Mouse (Mus musculus): Measurements from ENCODE around the gene Fshb.

Fshb gene

DNA sequence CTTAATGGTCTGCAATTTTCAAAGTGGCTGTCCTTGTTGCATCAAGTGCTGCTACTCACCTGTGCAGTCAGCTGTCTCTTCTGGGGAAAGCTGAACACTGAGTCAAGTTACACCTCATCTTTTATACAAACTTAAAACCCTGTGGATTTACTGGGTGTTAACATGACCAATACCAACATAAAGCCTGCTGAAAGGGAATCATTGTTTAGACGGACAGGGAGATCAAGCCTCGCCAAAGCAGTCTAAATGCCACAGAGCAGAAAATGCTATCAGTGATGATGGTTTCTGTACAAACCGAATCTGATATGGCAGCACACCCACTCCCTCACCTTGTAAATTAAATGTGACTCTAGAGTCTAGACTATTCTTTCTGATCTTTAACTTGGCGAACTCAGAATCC lies at the start of gene Fshb:
Gene Fshb (minus strand): TSS at position 101 of the 400 bp plus-strand sequence.
- no peak for DNase-seq

DNA sequence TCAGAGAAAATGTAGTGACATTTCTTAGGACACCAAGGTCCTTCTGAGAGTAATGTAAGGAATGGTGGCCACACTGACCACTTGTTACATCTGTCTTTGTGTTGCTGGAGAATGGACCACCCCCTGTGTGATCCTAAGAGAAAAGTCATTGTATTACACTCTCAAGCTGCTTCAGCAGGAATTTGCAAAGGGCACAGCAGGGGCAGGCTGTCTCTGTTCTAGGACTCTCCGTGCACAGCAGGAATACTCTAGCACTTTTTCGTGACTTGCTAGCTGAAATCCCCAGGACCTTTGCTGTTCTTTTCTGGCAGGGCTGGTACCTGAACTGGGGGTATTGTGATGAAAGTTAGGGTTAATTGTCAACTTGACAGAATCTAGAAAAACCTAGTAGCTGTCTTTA lies 24.8 kb upstream of the Fshb start:
- DNase-seq, result no peak

DNA sequence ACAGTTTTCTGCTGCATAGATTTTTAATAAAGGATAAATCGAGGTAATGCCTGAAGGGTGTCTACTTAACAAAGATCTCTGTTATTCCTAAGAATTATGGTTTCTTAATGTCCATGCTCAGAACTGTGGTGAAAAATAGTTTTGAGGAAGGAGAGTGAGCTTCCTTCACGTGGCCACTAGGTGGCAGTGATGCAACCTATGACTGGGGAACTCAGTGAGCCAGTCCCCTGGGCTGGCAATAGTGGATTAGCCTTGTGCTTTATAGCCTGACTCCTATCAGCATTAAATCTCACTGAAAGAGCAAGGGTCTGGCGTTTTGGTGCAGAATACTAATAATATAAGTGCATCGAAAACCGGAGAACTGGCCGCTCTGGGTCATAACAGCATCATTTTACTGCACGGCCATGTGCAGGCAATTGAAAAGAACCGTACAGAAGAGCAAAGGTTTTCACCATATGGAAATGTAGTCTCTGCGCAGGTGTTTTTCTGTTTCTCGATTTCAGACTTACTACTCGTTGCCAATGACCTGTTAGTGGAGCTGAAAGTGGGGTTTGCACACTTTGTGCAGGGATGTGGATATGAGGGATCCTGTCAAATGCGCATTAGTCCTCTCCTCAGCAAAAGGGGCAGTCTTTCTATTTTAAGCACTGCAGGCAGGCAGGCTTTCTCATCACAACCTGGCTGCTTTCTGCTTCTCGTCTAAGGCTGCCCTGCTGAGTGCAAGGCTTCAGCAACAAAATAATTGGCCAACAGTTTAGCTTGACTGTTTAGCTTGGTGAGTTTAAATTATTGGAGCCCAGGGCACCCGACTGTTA lies 23.8 kb upstream of the Fshb start:
- no peak for DNase-seq

DNA sequence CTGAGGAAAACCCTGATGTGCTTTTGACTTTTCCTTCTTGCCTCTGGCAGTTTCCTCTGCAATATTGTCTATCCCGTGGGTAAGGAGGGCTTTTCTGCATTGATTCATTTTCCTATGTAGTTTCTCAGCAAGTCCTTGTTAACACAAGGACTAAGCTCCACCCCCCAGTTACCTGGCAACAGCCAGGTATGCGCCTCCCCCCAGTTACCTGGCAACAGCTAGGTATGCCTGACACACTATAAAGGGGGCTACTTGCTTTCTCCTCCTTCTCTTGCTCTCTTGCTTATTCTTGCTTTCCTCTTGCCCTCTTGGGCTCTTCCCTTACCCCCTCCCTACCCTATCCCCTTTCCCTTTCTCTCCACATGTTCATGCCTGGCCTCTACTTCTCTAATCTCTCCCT lies 3.8 kb upstream of the Fshb start:
- no peak for DNase-seq

DNA sequence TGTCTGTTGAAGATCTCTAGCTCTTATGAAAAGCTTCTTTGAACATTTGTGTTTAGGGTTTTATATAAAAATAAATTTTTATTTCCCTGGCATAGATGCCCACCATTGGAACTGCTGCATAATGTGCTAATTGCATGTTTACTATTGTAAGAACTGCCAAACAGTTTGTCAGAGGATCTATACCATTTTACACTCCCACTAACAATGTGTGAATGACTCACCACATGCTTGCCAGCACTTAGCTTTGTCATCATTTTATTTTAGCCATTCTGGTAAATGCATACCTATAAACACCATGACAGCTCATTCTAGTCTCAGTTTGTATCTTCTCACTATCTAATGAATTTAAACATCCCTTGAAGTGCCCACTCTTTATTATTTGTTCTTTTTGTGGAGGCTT lies 13.5 kb downstream of the Fshb start:
- no peak for DNase-seq

DNA sequence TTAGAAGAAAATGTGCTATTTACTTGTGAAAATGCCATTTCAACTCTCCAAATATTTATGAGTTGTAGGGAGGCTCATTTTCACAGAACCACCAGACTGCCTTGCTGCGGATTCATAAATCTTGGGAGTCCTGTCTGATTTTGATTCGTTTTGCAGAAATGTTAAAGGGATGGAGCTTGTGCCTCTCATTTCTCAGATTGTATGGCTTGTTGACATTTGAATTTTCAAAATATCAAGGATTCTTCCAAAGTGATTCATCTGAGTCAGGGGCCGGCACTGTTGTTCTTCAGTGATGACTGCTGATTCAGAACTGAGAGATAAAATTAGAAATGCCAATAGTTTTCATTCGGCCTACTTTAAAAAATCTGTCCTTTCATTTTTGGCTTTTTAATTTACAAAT lies 18.6 kb downstream of the Fshb start:
- no peak for DNase-seq

DNA sequence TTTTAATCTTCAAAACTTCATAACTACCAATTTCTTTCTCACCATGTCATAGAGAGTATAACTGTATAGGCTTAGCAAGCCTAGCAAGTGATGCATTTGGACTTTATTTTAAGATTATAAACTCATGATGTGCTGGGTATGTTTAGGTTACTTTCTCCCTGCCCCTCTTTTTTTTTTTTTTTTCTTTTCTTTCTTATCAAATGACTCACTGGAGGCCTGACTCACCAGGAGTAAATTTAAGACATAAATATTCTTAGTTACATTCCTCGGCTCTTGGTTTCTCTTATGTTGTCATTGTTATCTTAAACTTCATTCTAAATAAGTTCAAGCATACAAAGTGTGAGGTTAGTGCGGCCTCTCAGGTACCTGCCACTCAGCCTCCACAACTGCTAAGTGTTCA lies 23.5 kb downstream of the Fshb start:
- no peak for DNase-seq

DNA sequence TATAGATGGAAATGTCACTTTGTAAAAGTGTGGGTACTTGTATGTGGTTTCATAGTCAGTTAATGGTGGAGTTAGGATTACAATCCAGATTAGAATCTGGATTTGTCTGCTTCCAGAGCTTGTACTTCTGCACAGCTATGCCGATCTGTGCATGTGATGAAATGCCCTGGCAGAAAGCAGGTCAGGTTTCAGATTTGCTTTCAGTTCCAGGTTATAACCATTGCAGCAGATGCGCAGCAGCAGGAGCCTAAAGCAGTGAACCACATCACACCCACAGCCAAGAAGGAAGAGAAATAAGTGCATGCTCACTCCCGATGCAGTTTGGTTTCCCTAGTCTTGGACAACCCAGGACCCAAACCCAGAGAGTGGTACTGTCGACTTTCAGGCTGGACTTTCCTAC lies 34.8 kb downstream of the Fshb start:
- DNase-seq, result no peak

DNA sequence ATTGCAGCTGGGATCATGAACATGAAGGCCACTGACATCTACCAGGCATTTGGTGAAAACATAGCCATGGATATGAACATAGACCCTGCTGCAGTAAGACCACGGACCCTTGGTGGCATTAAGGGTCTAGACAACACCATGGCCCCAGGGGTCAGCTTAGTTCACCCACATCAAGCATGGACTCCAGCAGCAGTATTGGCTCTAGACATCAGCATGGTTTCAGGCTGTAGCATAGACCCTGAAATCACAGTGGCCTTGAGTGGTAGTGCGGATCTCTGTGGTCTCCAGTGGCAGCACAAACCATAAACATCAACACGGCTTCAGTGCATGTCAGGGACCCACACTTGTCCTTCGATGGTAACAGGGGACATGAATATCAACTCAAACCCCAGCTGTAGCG lies 36.7 kb downstream of the Fshb start:
- DNase-seq, result no peak

DNA sequence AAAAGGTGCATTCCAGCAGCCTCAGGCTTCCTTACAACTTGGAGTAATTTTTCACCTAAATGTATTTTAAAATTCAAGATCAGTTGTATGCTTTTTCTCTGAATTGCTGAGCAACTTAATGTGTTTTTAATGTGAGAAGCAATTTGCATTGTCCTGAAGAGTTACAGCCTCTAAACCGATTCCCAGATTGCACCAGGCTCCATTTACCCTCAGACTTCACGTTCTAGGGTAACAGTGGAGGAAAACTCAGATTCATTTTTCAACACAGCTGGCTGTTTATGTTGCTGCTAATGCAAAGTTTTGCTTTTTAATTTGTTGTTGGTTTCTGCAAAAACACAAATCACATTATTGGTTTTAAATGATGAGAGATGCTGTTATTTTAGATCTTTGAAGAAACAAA lies 40.1 kb downstream of the Fshb start:
- DNase-seq, result no peak

DNA sequence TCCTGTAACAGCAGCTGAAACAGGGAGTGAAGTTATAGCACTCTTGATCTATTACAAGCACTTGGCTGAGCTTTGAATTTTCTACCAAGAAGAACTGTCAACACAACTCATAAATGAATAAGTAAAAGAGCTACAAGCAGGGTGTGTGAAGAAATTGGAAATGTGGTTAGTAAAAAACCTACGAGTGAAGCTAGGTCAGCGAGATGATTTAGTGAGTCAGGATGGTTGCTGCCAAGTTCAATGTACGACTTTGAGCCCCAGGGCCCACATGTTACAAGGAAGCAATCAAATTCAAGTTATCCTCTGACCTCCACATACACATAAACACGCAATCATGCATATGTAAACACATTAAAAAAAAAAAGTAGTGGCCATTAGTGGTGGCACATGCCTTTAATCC lies 46.3 kb downstream of the Fshb start:
- DNase-seq, result no peak

DNA sequence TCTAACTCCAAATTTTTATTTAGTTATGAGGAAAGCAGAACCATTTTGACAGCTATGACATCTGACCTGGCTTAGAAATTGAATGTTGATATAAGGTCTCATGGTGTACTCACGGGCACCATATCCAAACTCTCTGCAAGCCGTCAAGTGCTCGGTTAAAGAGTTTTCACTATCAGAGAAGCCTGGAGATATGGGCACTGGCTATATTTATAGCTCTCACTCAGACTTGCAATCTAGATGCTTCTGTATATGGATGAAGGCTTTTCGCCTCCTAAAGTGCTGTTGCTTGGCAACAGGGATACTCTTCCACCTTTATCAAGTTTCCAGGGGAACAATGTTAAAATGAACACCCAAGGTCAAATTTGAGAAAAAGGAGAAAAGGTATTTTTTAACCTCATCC lies 47.1 kb downstream of the Fshb start:
- DNase-seq, result no peak

DNA sequence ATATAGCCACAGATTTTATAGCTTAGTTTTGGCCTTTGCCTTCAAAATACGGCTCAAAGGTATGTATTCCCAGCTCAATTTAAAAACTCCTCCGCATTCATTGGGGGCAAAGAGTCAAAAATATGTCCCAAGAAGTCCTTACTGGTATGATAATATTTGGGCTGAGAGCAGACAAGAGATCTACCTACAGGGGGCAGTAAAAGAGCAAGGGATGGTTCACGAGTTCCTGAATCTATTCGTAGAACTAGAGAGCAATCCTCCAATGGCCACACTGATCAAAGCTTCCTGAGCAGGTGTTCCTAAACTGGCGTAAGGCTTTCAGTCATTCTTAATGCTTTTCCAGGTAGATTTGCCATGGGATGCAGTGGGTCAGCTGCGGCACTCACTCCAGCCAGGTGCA lies 49.3 kb downstream of the Fshb start:
- DNase-seq, result no peak

DNA sequence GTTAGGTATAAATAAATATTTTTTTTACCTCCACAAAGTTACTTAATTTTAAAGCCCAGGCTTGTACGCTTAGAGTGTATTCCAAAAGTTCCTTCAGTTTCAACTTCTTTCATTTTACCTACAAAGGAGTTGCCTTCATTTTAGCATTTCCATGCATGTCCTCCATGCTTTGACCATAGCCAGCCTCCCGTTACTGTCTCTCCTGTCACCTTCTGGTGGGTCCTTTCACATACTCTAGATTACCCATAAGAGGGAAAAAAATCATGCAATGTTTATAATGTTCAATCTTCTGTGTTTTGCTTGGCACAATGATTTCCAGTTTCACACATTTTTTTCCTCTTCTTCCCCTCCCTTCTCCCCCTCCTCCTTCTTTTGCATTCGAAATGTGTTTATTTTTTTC lies 53.1 kb downstream of the Fshb start:
- DNase-seq, result no peak
